Mouse (Mus musculus): ENCODE data around the gene Zfp687.
"Not testable (repeated sequence)": the region's sequence is repeated elsewhere in the genome, so short reads cannot be mapped to it uniquely, and the experiment has no call there.

Gene Zfp687

DNA sequence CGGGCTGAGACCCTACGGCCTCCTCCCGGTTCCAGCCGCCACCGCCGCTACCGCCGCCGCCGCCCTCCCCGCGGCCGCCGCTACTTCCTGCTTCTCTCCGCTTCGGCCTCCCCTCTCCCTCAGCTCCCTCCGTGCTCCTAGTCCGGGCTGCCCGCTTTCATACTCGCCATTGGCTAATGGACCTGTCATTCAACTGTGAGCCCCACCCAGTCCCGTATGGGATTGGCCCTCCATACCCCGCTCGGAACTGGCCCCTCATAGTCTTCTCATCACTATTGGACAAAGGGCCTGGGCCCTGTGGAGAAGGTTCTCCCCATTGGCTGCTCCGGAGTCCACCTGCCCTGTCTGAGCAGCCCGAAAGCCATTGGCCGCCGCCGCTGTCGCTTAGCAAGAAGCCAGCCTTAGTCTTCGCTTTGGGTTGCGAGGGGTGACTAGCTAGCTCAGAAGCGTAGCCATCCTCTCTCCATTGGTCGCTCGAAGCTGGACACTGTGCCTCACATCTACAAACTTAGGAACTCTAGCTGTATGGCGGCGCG lies at the start of gene Zfp687:
Gene Zfp687, minus strand, starts transcription at position 112 of the 536 bp plus-strand sequence.
- peak; percentile 100 for DNase-seq (ENCODE audit: low read depth, low spot score)

DNA sequence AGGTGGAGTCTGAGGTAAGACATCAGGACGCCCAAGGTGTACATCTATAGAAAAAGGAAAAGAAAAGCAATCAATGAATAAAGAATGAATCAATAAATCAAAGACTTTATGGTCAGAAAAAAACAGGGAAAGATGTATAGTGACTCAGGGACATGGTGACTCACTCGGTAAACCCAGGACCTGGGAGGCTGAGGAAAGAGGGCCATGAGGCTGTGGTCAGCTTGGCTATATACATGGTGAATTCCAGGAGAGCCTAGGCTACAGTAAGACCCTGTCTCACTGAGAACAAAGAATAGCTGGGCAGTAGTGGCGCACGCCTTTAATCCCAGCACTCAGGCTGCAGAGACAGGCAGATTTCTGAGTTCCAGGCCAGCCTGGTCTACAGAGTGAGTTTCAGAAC lies 48.5 kb upstream of the Zfp687 start:
- DNase-seq (ENCODE audit: low read depth, low spot score) = no peak

DNA sequence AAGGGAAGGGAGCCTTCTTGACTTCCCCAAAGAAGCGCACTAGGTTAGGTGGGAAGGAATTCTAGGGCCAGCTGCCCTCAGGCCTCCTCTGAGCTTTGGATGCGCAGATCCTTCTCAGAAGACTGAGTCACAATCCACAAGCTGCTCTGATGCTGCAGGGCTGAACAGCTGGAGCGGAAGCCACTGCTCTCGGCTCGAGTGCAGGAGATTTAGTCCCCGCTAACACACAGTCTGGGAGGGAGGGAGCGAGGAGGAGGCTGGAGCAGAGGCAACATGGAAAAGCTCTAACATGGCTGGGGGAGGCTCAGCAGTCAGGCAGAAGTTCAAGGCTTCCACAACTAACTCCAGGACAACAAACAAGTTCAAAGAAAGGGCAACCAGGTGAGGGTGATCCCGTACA lies 42.8 kb upstream of the Zfp687 start:
- no peak for DNase-seq (ENCODE audit: low read depth, low spot score)

DNA sequence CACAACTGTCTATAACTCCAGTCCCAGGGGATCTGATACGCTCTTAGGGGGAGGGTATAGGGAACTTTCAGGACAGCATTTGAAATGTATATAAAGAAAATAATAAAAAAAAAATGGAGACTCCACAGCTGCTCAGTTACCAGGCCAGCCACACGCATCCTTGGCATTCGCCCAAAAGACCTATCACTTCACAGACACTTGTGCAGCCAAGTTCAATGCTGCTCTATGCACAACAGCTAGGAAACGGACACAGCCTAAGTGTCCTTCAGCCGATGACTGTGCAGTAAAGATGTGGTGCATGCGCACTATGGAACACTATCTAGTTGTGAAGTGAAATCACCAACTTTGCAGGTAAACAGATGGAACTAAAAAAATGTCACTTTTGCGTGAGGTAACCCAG lies 41.0 kb upstream of the Zfp687 start:
- DNase-seq (ENCODE audit: low read depth, low spot score) = no peak

DNA sequence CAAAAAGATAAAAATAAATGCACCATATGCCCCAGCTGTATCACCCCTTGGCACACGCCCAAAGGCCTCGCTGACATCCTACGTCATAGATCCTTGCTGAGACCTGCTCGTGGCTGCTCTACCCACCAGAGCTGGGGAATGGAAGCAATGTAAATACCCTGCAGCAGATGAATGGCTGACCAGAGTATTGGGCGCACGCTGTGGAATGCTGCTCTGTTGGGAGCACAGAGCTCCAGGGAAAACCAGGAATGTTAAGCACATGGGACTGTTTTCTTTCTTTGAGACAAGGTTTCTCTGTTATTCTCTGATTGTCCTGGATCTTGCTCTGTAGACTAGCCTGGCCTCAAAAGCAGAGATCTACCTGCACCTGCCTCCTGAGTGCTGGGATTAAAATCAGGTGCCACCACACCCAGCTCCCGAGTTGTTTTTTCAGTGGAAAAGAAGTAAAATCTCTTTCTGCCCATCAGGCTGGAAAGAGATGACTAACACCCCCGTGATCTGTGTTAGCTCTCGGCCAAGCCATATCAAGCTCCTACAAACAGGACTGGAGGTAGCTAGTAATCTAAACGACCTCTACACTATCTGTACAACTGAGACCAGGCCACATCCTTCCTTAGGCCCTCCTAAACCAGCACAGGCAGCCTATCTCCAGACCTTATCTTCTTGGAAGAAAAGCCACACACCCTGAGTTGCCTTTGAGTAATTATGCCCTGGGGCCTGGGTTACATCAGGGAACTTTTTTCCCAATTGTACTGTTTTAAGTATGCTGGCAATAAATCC lies 39.4 kb upstream of the Zfp687 start:
- peak; percentile 10 for DNase-seq (ENCODE audit: low read depth, low spot score)

DNA sequence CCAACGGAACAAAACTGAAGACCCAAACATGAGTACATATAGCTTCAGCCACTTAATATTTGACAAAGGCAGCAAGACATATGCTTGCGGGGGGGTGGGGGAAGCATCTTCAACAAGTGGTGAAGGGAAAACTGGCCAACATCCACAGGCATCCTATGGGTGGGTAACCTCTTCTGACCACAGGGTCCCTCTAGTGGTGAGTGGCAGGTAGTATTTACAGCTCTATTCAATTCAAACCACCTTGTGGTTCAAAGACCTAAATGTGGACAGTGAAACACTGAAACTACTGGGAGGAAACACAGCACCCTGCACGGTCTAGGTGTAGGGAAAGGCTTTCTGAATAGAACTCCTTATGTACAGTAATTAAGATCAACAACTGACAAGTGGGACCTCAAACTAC lies 38.5 kb upstream of the Zfp687 start:
- peak; percentile 54 for DNase-seq (ENCODE audit: low read depth, low spot score)

DNA sequence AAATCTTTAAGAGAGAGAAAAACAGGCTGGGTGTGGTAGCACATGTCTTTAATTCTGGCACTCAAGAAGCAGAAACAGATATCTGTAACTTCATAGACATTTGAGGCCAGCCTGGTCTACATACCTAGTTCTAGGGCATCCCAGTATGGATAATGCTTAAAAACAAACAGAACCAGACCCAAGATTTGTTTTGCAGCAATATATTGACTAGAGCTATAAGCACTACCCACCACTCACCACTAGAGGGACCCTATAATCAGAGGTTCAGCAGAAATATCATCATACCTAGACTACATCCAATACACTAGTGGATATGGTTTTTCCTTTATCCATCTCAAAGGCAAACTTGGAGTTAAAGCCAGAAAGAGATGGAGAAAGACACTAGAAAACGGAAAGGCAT lies 37.7 kb upstream of the Zfp687 start:
- peak; percentile 71 for DNase-seq (ENCODE audit: low read depth, low spot score)

DNA sequence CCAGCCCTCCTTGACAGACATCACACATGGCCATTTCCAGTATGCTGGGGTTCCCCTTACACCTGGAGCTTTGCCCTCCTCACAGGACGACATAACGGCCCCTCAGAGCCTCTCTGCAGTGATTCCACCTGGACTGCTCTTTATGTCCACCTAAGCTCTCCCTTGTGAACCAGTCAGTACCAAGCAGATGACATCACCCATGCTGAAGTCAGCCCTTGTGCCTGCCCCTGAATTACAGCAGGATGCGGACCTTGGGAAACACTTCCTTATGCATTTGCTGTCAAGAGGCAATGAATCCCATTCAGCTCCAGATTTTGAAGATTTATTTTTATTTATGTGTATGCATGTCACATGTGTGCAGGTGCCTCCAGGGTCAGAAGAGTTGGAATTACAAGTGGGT lies 32.7 kb upstream of the Zfp687 start:
- no peak for DNase-seq (ENCODE audit: low read depth, low spot score)

DNA sequence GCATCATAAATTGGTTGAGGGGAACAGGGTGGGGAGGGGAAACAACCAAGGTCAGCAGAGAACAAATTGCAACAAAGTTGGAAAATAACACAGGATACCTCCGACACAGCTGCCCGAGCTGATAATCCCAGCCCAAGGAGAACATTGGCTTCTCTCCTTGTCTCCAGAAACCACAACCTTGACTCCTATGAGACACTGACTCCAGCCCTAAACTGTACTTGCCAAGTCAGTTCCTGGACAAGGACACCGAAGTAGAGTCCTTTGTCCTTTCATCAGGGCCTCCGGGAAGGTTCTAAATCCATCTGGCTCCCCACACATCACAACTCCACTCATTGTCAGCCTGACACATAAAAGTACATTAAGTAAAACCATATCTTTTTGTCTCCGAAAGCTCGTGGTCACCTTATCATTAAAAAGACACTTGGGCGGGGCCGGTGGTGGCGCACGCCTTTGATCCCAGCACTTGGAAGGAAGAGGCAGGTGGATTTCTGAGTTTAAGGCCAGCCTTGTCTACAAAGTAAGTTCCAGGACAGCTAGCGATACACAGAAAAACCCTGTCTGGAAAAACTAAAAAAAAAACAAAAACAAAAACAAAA lies 31.3 kb upstream of the Zfp687 start:
- DNase-seq (ENCODE audit: low read depth, low spot score) = no peak

DNA sequence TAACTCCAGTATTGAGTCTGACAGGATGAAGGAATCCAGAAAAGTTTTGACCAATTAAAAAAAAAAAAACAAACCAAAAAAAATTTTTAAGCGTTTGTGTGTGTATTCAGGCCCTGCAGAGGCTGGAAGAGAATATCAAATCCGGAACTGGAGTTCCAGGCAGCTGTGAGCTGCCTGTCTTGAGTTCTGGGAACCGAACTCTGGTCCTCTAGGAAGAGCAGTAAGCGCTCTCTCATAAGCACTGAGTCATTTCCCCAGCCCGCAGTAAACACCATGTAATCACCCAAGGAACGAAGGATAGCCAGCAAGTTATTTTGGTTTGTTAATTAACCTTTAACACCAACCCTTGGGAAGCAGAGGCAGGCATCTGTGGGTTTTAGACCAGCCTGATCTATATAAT lies 28.0 kb upstream of the Zfp687 start:
- DNase-seq (ENCODE audit: low read depth, low spot score) = no peak

DNA sequence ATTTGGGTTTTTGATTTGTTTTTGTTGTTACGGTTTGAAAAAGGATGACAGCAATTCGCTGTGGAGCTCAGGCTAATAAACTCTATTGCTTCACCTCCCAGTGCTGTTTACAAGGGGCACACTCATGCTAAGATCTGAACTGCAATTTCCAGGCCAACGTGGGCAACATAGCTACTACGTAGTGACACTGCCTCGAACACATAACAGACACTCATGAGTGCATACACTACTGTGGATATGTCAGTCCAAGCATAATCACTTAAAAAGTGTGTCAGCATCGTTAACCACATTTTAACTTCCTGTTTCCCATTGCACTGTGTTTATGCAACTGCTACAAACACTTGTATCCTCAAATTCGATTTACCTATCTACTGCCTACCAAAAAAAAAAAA lies 27.6 kb upstream of the Zfp687 start:
- DNase-seq (ENCODE audit: low read depth, low spot score) = no peak

DNA sequence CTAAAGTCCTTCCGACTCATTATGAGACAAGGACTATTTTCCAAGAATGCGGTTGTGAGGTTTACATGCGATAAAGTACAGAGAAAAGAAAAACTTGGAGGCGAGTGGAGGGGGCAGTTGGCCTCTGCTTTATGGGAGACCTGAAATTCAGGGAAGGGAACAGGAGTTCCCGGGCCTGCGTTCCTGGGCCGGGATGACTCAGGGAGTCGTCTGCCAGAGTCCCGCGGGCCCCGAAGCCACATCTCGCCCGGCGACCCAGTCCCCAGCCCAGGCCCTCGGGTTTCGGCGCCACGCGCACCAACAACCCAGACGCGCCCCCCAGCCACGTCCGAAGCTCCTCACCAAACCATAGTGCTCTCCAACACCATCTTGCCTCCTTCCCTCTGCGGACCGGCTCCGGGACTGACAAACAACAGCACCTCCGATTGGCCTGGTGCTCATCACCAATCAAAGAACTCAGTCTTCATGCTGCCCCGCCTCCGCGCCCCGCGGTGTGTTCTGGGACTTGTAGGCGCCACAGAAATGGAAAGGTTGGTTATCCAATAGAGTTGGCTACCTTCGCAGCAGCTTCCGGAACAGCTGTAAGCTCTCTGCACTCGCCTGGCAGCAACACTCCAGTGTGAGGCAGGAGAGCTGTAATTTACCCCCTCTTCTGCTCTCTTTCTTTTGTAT lies 27.1 kb upstream of the Zfp687 start, which contains the start of gene Psmd4:
Gene Psmd4, minus strand, starts transcription at position 449 of the 672 bp plus-strand sequence.
- DNase-seq (ENCODE audit: low read depth, low spot score) = peak; percentile 98

DNA sequence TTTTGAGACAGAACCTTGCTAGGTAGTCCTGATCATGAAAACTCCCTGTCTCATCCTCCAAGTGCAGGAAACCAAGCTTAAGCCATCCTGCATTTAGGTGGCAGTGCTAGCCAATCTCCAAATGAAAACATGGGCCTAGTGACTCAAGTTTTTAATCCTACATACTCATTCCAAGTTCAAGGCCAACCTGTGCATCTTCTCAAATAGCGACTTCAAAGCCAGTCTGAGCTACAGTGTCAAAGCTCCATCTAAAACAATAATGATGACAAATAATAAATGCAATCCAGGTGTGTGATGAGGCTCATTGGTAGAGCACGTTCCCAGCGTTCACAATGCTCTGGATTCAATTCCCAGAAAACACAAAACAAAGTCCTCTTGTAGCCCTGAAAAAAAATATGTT lies 26.4 kb upstream of the Zfp687 start:
- no peak for DNase-seq (ENCODE audit: low read depth, low spot score)

DNA sequence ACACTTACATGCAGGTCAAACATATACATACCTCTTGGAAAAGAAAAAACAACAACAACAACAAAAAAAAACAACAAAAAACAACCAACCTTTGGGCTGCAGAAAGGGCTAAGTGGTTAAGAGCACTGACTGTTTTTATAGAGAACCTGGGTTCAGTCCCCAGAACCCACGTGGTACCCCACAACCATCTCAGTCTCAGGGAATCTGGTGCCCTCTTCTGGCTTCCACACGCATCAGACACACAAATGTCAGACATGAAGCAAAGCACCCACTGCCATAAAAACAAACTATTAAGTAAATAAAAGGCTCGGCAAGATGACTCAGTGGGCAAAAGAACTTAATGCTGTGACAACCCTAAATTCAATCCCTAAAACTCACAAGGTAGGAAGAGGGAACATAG lies 14.7 kb upstream of the Zfp687 start:
- no peak for DNase-seq (ENCODE audit: low read depth, low spot score)

DNA sequence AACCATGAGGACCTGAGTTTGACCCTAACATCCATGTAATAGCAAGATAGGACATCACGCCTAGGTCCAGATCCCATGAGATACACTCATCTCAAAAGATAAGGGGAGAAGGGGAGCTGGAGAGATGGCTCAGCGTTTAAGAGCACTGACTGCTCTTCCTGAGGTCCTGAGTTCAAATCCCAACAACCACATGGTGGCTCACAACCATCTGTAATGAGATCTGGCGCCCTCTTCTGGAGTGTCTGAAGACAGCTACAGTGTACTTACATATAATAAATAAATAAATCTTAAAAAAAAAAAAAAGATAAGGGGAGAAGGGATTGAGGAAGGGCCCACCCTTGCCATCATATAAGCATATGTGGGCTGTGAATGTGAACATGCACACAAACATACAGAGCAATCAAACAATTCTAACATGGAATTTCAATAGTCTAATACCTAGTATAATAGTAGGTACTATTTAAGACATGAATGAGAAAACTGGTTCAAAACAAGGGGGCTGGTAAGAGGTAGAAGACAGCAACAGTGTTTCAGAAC lies 14.1 kb upstream of the Zfp687 start:
- not testable (repeated sequence) for DNase-seq (ENCODE audit: low read depth, low spot score)

DNA sequence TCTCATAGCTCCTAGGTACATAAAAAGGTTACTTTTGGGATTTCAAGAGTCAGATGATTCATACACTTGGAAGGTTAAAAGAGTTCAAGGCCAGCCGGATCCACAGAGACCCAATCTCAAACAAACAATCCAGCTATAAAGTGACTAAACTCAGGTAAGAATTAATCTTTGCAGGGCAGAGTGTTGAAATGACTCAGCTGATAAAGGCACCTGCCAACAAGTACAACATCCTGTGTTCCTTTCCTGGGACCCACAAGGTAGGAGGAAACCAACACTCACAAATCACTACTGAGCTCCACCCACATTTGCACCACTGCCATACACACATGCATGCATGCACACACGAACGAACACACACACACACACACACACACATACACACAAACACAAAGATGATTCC lies 13.4 kb upstream of the Zfp687 start:
- no peak for DNase-seq (ENCODE audit: low read depth, low spot score)

DNA sequence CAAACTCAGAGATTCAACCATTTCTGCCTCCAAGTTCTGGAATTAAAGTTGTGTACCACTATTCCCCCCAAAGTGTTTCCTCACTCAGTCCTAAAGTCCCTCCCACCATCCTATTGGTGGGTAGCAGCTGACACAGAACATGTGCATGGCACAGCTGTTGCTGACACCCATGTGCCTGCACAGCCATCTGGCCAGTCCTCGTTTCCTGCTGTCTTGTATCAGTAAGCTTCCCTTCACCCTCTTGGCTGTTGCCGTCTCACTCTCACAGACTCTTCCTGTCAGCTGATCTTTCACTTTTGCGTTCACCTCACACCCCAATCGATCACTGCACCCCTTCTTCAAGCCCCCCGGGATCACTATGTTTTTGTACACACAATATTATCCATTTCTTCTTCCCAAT lies 12.5 kb upstream of the Zfp687 start:
- DNase-seq (ENCODE audit: low read depth, low spot score) = no peak

DNA sequence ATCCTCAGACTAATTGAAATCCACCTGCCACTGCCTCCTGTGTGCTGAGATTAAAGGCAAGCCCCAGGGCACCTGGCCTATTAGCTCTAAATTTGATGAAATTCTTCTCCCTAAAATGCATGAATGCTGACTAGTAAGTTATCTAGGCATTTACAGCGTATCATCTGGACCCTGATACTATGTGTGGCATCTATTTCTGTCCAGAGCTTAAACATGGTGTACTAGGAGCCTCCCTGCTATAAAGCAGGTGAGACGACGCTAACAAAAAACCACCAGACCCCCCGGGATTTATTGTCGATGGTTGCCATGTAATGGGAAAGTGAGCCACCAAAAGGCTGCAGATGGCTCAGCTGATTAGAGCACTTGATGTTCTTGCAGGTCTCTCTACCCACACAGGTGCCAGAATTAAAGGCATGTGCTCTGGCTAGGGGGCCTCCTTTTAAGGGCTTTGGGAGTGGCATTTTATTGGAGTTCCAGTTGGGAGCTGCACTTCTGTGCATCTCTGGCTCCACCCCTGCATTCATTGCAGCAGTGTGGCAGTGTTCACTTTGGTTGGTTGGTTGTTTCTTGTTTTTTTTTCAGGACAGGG lies 11.9 kb upstream of the Zfp687 start:
- no peak for DNase-seq (ENCODE audit: low read depth, low spot score)

DNA sequence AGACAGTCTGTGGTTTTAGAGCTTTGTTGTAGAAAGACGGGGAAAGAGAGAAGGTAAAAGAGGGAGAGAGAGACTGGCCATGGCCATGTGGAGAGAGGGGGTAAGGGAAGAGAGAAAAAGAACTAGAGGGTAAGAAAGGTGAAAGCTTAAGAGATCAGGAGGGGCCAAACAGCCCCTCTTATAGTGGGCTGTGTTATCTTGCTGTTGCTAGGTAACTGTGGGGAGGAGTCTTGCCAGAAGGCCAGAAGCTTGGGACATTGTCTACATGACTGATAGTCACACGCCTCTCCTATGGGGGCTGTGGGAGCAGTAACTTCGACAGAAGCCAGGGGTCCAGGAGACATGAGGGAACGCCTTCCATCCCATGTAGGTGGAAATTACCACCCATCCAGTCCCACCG lies 10.0 kb upstream of the Zfp687 start:
- no peak for DNase-seq (ENCODE audit: low read depth, low spot score)

DNA sequence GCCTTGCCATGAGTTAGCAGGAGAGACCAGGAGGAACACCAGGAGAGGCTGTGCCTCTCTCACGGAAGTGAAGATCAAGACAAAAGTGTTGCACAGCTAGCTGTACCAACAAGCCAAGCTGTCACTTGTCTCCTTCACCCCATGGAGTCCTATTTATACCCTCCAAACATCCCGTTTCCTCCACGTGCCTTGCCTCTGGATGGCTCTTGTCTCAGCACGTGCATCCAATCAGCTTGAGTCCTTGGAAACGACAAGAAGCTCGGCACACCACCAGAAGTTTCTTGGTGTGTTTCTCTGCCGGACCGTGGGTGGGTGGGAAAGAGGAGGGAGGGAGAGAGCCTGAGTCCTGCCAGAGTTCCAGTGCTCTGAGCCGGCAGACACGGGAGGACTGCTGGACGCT lies 9.3 kb upstream of the Zfp687 start:
- no peak for DNase-seq (ENCODE audit: low read depth, low spot score)

DNA sequence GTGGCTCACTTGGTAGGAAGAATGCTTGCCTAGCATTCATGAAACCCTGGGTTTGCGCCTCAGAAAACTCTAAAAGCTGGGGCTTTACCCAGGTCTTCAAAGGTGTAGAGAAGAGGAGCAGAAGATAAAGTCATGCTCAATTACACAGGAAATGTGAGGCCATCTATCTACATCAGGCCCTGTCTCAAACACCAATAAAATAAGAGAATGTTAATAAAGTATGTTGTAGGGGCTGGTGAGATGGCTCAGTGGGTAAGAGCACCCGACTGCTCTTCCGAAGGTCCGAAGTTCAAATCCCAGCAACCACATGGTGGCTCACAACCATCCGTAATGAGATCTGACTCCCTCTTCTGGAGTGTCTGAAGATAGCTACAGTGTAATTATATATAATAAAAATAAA lies 5.7 kb upstream of the Zfp687 start:
- DNase-seq (ENCODE audit: low read depth, low spot score) = not testable (repeated sequence)

DNA sequence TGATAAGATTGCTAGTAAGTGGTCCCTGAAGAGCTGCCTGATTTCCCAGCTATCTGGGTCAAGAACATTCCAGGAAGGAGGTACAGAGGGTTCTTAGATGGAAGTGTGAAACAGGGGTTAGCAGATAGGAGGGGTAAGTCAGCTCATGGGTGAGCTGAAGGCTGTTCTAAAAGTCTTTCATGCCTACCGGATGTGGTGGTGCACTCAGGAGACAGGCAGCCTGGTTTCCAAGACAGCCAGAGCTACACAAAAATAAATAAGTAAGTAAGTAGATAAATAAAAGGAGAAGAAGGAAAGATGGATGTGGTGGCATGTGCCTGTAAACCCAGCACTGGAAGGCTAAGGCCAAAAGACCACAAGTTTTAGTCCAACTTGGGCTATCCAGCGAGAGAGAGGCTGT lies 3.5 kb upstream of the Zfp687 start:
- DNase-seq (ENCODE audit: low read depth, low spot score) = no peak

All from forelimb bud, embryonic 11.5 days (tissue).